Mouse (Mus musculus): ENCODE results near the gene Sept11. TPM values are rescaled to one million over a fixed set of nuclear protein-coding genes. Genes with fewer than 3 reads are reported as not detected.

Sept11 gene
- polyA plus RNA-seq, 1 experiment from 2014 or later = 157 TPM

- Histone ChIP-seq H3K27me3 (ENCODE audit: control insufficient read depth, insufficient read depth, low read depth, low read length) (no peaks in the 10 kb centered on the region), H3K4me3 (ENCODE audit: low read length) (peak overlapping the region; percentile 86), H3K4me1 (replicated peaks; ENCODE audit: control insufficient read depth, insufficient read depth, low read length) (peaks cover 49% of the 10 kb centered on the region), H3K4me2 (ENCODE audit: low read depth, low read length) (peak overlapping the region; percentile 83), H3K27ac (ENCODE audit: low read length) (peak overlapping the region; percentile 94), H3K9me3 (ENCODE audit: control insufficient read depth, low read length) (no peaks in the 10 kb centered on the region), H3K36me3 (ENCODE audit: control insufficient read depth, insufficient read depth, low read length) (no peaks in the 10 kb centered on the region), H3K9ac (ENCODE audit: low read length) (peak overlapping the region; percentile 92)
- peak; percentile 52 for ATAC-seq (ENCODE audit: low read depth)
- under 1% methylated on average over 46 of the region's 50 CpGs for WGBS
Measured at GRCm38 (mm10) chr5:93093638-93094527, 646 bp downstream of the Sept11 start.

DNA sequence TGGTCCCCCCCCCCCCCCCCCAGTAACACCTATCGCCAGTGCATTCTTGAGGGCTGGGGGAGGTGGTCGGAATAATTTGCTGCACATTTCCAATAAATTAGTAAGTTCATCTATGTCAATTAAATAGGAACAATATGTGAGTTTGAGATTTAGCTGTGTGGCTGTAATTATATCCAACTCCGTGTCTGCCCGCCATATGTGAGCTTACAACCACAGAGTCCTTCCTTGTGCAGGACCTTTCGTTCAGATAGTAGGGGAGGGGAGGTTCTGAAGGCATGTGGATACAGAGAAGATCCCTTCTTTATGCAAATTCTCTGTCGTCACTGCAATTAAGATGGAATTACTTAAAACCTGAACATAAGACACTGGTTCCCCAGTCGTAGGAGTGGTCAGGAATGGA, 2.1 kb downstream of the Sept11 start:
- Histone ChIP-seq H3K9me3 (ENCODE audit: control insufficient read depth, low read length) (no peaks in the 10 kb centered on the region), H3K4me1 (replicated peaks; ENCODE audit: control insufficient read depth, insufficient read depth, low read length) (peaks cover 59% of the 10 kb centered on the region), H3K27ac (ENCODE audit: low read length) (no peak overlapping the region), H3K27me3 (ENCODE audit: control insufficient read depth, insufficient read depth, low read depth, low read length) (no peaks in the 10 kb centered on the region), H3K36me3 (ENCODE audit: control insufficient read depth, insufficient read depth, low read length) (no peaks in the 10 kb centered on the region), H3K9ac (ENCODE audit: low read length) (no peak overlapping the region), H3K4me2 (ENCODE audit: low read depth, low read length) (peak overlapping the region; percentile 83), H3K4me3 (ENCODE audit: low read length) (peak overlapping the region; percentile 86)
- WGBS = 75% methylated on average over 7 of the region's 7 CpGs
- no peak for ATAC-seq (ENCODE audit: low read depth)

DNA sequence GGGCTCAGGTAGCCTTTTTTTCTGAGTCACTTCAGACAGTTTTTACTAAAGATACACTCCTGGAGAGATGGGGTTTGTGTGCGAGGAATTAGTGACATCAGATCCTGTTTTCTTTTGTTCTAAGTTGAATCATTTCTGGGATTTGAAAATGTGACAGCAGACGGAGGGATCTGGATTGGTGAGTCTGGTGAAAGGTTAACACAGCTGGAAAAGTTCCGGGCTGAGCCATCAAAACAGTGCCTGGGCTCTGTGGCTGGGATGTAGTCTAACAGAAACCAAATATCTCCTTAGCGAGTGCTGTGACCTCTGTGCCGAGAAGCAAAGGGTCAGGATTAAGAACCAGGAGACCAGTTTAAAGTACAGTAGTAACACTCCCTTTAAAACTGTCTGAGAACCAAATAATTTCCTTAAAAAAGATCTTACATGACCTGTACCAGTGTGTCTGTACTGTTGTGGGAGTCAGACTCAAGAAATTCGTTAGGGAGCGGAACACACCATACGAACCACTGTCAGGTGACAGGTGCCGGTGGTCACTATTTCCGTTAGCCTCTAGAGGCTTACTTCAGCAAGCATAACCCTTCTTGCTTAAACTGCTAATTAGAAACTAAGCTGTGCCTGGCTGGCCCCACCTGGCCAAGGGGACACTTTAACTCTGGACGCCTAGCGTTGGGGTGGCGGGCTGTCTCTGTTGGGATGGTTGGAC, 4.1 kb downstream of the Sept11 start:
- Histone ChIP-seq H3K4me3 (ENCODE audit: low read length) (no peak overlapping the region), H3K4me1 (replicated peaks; ENCODE audit: control insufficient read depth, insufficient read depth, low read length) (peaks cover 58% of the 10 kb centered on the region), H3K4me2 (ENCODE audit: low read depth, low read length) (no peak overlapping the region), H3K9ac (ENCODE audit: low read length) (no peak overlapping the region), H3K36me3 (ENCODE audit: control insufficient read depth, insufficient read depth, low read length) (no peaks in the 10 kb centered on the region), H3K27ac (ENCODE audit: low read length) (no peak overlapping the region), H3K27me3 (ENCODE audit: control insufficient read depth, insufficient read depth, low read depth, low read length) (no peaks in the 10 kb centered on the region), H3K9me3 (ENCODE audit: control insufficient read depth, low read length) (no peaks in the 10 kb centered on the region)
- no peak for ATAC-seq (ENCODE audit: low read depth)
- WGBS = 74% methylated on average over 13 of the region's 13 CpGs

- 64% methylated on average over 6 of the region's 6 CpGs for WGBS
- H3K27ac ChIP-seq (ENCODE audit: low read length) = no peak overlapping the region
- no peak for ATAC-seq (ENCODE audit: low read depth)
- no peak overlapping the region for H3K9ac ChIP-seq (ENCODE audit: low read length)
- H3K9me3 ChIP-seq (ENCODE audit: control insufficient read depth, low read length) = no peaks in the 10 kb centered on the region
- H3K27me3 ChIP-seq (ENCODE audit: control insufficient read depth, insufficient read depth, low read depth, low read length) = no peaks in the 10 kb centered on the region
- no peaks in the 10 kb centered on the region; the same call in 1 of the 2 replicates for H3K36me3 ChIP-seq (ENCODE audit: control insufficient read depth, insufficient read depth, low read length)
- no peak overlapping the region for H3K4me3 ChIP-seq (ENCODE audit: low read length)
- H3K4me1 ChIP-seq (replicated peaks; ENCODE audit: control insufficient read depth, insufficient read depth, low read length) = peaks cover 57% of the 10 kb centered on the region
- no peak overlapping the region for H3K4me2 ChIP-seq (ENCODE audit: low read depth, low read length)
Measured at GRCm38 (mm10) chr5:93098219-93098618, 5.0 kb downstream of the Sept11 start.

GRCm38 (mm10) chr5:93098811-93099210, 5.6 kb downstream of the Sept11 start:
- Histone ChIP-seq H3K4me3 (ENCODE audit: low read length) (no peak overlapping the region), H3K9me3 (ENCODE audit: control insufficient read depth, low read length) (no peaks in the 10 kb centered on the region), H3K9ac (ENCODE audit: low read length) (no peak overlapping the region), H3K4me1 (replicated peaks; ENCODE audit: control insufficient read depth, insufficient read depth, low read length) (peaks cover 57% of the 10 kb centered on the region), H3K27me3 (ENCODE audit: control insufficient read depth, insufficient read depth, low read depth, low read length) (no peaks in the 10 kb centered on the region), H3K4me2 (ENCODE audit: low read depth, low read length) (no peak overlapping the region), H3K27ac (ENCODE audit: low read length) (no peak overlapping the region), H3K36me3 (ENCODE audit: control insufficient read depth, insufficient read depth, low read length) (no peaks in the 10 kb centered on the region; the same call in 1 of the 2 replicates)
- ATAC-seq (ENCODE audit: low read depth) = 0 out of 2 replicates have a peak, but pooled peaks have one; percentile 35
- 58% methylated on average over 14 of the region's 14 CpGs for WGBS

DNA sequence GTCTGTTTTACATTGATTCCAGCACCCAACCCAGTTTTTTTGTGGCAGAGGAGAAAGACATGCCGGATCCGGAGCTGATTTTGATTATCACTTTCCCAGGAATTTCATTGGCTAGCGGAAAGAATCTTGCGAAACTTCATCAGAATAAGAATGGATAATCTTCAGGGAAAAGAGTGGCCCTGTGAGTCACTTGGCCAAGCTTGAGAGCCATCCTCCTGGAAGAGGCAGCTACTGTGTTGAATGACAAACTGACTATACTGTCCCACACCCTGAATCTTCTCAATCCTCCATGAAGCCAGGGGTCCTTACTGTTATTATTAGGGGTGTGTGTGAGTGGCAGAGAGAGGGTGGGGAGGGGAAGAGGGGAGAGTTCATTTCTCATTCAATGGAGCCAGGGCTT, 7.7 kb downstream of the Sept11 start:
- peaks cover 45% of the 10 kb centered on the region for H3K4me1 ChIP-seq (replicated peaks; ENCODE audit: control insufficient read depth, insufficient read depth, low read length)
- no peak for ATAC-seq (ENCODE audit: low read depth)
- no peak overlapping the region for H3K9ac ChIP-seq (ENCODE audit: low read length)
- no peaks in the 10 kb centered on the region for H3K9me3 ChIP-seq (ENCODE audit: control insufficient read depth, low read length)
- no peak overlapping the region for H3K4me3 ChIP-seq (ENCODE audit: low read length)
- WGBS = 70% methylated on average over 4 of the region's 4 CpGs
- H3K36me3 ChIP-seq (ENCODE audit: control insufficient read depth, insufficient read depth, low read length) = no peaks in the 10 kb centered on the region; the same call in 1 of the 2 replicates
- H3K27ac ChIP-seq (ENCODE audit: low read length) = peak overlapping the region; percentile 72
- no peaks in the 10 kb centered on the region for H3K27me3 ChIP-seq (ENCODE audit: control insufficient read depth, insufficient read depth, low read depth, low read length)
- no peak overlapping the region for H3K4me2 ChIP-seq (ENCODE audit: low read depth, low read length)

DNA sequence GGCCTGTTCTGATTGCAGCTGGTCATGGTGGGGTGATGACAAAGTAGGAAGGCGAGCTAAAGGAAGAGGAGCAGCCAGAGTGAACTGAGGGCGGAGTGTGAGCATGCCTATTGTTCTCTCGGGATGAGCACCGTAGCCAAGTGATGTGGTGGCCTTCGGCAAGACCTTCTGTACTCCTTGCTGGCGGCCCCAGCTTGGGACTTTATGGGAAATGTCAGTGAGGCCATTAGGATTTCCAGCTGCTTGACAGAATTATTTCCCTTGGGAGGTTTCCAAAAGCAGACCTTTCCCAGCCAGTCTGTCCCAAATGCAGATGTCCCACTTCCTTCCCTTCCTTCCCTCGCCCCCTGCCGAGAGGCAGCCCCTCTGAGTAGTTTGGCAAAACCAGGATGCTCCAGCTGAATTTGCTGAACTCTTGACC, 8.1 kb downstream of the Sept11 start:
- WGBS = 30% methylated on average over 8 of the region's 8 CpGs
- Histone ChIP-seq H3K4me3 (ENCODE audit: low read length) (no peak overlapping the region), H3K9me3 (ENCODE audit: control insufficient read depth, low read length) (no peaks in the 10 kb centered on the region), H3K4me1 (replicated peaks; ENCODE audit: control insufficient read depth, insufficient read depth, low read length) (peaks cover 45% of the 10 kb centered on the region), H3K27ac (ENCODE audit: low read length) (peak overlapping the region; percentile 72), H3K9ac (ENCODE audit: low read length) (no peak overlapping the region), H3K36me3 (ENCODE audit: control insufficient read depth, insufficient read depth, low read length) (no peaks in the 10 kb centered on the region; the same call in 1 of the 2 replicates), H3K27me3 (ENCODE audit: control insufficient read depth, insufficient read depth, low read depth, low read length) (no peaks in the 10 kb centered on the region), H3K4me2 (ENCODE audit: low read depth, low read length) (no peak overlapping the region)
- peak; percentile 87 for ATAC-seq (ENCODE audit: low read depth)

DNA sequence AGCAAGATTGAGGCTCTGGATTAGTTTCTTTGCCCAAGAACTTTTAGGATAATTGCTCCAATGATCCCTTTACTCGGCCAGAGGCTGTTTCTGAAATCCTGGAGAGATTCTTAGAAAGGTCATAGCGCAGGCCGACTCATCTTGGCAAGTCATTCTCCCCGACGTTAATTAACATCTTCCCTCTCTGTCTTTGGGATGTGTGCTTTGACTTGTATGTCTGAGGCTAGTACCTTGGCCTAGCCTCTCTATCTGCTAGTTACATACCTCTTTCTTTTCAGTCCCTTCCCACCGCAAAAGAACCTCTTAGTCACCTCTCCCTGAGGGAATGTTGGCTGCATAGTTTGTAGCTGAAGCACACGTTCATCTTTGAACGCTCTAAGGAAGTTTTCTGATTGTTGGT, 10.4 kb downstream of the Sept11 start:
- Histone ChIP-seq H3K9ac (ENCODE audit: low read length) (no peak overlapping the region), H3K4me2 (ENCODE audit: low read depth, low read length) (no peak overlapping the region), H3K4me1 (replicated peaks; ENCODE audit: control insufficient read depth, insufficient read depth, low read length) (peaks cover 29% of the 10 kb centered on the region), H3K36me3 (ENCODE audit: control insufficient read depth, insufficient read depth, low read length) (no peaks in the 10 kb centered on the region; the same call in 1 of the 2 replicates), H3K9me3 (ENCODE audit: control insufficient read depth, low read length) (no peaks in the 10 kb centered on the region), H3K27me3 (ENCODE audit: control insufficient read depth, insufficient read depth, low read depth, low read length) (no peaks in the 10 kb centered on the region), H3K4me3 (ENCODE audit: low read length) (no peak overlapping the region), H3K27ac (ENCODE audit: low read length) (no peak overlapping the region)
- WGBS = 79% methylated on average over 8 of the region's 8 CpGs
- ATAC-seq (ENCODE audit: low read depth) = no peak
